Mouse (Mus musculus) liver, adult (tissue): Measurements from ENCODE around the gene Runx3.

Source experiments
- GATA4 ChIP-seq: IDR thresholded peaks from 2 replicates; pipeline ENCODE4 v1.6.1; 2014; ENCODE audit warnings: mild to moderate bottlenecking, low read length; ENCODE audit not compliant: insufficient replicate concordance

Gene Runx3

DNA sequence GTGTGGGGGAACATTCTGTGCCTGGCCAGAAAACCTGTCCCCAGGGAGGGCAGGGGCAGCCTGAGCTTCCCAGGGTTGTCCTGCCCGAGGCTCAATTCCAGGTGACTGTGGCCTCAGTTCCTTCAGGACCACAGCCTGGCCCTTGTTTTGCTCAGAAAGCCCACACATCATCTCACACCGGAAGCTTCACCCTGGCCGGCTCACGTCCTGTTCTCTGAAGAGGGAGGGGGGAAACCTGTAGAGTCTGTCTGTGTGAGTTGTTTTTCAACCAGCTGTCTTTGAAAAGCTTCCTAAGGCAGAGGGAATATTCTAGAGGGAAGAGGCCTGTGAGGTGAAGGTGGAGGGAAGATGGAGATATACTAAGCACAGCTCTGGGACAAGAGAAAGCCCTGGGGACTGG is 17.7 kb upstream of the Runx3 start:
- no peak for TF ChIP-seq GATA4

DNA sequence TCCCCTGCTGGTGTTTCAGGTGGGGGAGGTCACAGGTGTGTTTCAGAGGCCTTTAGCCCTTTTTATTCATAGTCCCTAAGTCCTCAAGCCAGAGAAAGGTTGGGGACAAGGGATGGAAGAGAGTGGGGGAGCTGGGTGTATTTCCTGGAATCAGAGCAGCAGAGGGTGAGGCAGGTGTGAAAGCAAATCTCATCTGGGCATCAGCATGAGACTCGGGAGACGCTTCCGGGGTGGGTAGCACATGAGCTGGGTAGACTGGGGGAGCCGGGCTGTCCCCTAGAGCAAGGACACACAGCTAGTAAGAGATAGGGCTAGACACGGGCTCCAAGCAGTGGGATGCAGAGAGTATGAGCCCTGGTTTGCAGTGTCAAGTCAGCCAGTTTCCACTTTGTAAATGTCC is 16.7 kb upstream of the Runx3 start:
- no peak for TF ChIP-seq GATA4

DNA sequence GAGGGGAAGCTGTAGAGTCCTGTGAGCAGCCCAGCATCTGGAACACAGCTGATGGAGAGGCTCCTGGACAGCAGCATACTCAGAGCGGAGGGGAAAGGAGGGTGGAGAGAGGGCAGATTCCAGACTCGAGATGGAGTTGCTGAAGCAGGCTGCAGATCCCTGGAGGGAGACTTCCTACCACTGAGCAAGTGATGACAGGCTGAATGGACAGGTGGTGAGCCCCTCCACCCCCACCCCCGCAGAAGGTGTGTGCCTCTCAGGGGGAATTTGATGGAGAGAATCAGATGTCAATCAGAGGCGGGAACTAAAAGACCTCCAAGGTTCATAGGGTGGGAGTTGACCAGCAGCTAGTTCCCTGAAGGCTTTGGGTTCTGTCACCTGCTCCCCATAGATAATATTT is 13.5 kb upstream of the Runx3 start:
- no peak for TF ChIP-seq GATA4

DNA sequence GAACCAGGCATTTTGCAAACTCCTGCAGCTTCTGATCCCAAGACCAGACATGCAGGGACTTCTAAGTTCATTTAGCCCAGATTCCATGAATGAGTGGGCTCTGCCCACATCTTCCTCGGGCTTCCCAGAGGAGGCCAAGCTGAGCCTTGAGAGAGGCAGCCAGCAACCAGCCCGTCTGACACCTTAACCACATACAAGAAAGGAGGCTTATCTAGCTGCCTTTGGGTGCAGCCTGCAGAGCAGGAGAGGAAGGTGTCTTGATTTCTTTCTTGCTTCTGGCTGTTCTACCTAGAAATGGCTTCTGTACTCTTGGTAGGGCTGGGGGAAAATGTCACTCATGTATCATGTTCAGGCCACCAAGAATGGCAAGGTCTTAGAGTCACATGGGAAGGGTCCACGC is 11.8 kb upstream of the Runx3 start:
- TF ChIP-seq GATA4, result no peak

DNA sequence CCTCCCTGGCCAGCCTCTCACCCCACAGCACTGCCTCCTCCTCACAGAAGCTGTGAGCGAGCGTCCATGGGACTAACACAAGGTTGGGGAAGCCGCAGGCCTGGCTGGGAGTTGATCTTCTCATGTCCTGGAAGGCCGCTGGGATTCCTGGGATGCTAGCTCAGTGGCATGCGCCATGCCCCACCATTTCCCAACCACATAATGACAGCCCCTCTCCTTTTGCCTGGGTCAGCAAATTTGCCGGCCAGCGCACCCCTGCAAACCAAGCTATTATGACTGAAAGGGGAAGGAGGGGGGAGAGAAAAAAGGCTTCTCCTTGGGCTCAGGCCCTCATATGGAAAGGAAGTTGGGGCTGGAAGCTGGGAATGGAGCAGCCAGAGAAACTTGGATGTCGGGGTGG is 6.8 kb upstream of the Runx3 start:
- TF ChIP-seq GATA4, result no peak

DNA sequence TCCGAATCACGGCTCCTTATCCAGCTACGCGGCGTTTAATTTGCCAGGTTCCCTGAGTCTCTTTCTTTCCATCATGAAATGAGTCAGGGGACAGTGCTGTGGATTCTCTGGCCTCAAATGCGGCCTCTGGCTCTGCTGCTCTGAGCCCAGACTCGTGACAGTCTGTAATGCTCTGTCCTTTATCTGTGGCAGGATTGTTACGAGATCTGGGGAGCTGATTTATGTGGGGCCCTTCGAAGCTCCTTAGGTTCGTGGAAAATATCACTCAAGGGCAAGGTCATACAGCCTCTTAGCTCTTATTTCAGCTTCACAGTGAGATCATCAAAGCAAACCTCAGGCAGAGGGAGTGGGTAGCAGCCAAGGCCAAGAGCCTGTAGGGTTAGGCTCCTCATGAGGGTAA is 6.2 kb upstream of the Runx3 start:
- TF ChIP-seq GATA4, result no peak

DNA sequence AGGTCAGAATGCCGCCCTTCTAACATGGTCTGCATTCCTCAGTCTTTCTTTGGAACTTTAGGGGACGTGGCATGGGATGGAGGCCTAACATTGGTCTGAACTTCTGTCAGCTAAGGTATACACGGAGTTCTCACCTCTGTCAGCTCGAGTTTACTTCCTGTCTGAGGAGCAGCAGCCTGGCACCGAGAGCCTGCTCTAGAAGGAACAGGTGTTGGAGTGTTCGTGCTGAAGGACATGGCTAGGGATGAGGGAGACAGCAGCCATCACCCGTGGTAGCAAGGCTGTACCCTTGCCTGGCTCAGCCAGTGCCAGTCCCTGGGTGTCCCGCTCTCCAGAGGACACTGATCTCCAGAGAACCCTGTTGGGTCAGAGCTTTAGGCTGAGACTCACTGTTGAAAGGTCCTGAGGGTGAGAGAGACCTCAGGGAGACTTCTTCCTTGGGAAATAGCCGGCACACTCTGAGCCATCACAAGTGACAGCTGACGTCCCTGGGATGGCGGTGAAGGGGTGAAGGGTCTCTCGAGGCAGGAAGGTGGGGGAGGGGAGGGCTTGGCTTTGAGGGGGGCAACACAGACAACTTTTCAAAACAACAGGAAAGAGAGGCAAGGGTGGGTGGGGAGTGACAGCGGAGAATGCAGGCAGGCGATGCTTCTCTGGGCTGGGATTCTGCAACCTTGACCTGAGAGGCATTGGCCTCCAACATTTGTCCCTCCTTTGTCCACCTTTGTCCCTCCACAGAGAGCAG is 4.9 kb upstream of the Runx3 start:
- TF ChIP-seq GATA4, result no peak

DNA sequence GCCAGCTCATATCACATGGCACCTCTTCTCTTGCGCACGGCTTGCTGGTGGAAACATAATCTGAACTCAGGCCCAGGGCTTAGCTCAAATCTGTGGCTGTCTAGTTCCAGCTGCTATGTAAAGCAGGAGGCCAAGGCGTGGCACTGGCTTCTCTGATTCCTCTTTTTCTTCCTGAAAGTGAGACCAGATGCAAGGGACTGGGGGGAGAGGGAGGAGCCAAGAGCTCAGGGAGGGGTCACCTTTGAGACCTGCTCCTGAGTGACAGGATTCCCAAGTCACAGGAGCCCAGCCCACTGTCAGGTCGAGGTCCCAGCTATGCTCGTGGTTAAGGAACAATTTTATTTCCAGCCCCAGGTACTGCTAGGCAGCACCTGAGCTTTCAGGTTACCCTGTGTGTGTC is 4.1 kb upstream of the Runx3 start:
- no peak for TF ChIP-seq GATA4

DNA sequence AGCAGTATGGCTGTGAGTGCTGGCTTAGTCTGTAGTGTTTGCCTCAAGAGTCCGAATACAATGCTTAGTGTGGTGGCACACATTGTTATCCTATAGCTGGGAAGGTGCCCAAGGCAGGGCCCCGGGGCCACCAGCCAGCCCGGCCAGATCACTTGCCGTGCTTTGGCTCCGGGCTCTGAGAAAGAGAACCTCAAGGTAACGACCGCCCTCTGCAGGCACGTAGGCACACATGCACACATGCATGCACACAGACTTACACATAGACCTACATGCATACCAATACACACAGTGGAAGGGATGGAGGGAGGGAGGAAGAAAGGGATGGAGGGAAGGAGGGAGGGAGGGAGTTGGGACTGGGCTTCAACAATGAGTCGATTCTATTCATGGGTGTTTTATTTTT is 2.6 kb upstream of the Runx3 start:
- TF ChIP-seq GATA4, result no peak

DNA sequence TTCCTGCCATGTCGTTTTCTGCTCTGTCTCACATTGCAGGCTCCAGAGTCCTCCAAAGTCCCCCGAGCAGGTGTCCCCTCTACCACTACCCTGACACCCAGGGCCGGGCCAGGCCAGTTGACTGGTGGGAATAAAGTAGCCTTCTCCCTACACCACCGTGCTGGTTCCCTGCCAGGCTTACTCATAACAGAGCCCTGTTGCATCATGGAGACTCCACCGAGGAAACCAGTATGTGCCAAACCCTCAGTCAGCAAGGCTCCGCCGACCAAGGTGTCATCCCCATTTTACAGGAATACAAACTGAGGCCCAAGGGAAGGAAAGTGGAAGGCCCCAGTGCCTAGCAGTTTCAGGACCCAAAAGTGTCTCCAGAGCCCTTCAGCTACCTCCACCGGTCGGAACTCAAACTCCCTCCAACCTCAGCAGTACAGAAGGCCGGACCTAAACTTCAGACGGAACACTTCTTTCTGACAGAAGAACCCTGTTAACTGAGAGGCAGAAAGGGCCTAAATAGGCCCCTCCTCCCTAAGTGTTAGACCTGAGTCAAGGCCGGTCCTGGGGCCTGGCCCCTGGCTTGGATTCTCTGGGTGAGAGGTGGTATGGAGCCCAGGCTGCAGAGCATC is 1.5 kb upstream of the Runx3 start:
- no peak for TF ChIP-seq GATA4

DNA sequence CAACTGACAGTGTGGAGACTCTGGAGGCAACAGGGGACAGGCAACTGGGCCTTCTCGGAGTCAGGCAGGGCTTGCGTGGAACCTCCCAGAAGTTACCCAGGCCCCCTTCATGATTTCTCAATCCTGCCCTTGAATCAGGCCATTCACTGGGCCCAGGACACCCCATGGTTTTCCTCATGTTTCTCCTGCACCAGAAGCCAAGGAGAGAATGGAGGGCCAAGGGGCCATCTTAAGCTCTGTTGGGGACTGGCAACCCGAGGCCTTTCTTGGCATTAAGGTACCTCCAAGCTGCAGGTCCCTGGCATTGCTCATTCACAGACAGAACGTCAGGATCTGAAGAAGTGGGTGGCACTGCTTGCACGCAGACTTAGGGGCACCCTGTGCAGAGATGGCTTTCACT is 3.3 kb downstream of the Runx3 start:
- no peak for TF ChIP-seq GATA4

DNA sequence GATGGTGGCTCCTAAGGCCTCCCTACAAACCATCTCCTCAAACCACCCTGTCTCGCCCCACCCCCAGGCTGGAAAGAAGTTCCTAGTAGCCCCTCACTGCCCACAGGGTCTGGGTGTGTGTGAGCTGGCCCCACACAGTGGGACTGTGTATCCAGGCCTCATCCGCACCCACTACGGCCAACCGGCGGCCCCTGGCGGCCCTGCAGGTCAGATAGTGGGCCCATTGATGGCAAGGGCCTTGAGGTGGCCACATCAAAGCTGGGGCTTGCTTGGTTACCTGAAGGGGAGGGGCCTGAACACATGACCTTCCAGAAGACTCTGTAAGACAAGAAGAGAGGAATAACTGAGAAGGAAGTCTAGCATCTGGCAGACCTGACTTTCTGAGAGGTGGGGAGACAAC is 4.3 kb downstream of the Runx3 start:
- TF ChIP-seq GATA4, result no peak

DNA sequence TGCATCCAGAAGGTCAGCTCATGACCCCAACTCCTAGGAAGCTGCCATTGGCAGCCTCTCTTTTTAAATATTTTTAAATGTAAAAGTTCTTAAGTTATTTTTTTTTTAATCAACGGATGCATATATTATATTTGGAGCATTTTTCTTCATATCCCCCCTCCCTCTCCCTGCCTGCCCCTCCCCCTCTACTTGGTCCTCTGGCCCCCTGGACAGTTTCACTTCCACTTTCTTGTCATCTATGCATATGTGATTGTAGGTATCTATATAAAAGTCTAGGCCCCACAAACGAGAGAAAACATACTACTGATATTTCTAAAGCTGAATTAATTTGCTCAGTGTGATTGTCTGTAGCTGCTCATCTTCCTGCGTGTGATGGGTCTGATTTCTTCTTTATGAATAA is 4.7 kb downstream of the Runx3 start:
- no peak for TF ChIP-seq GATA4

DNA sequence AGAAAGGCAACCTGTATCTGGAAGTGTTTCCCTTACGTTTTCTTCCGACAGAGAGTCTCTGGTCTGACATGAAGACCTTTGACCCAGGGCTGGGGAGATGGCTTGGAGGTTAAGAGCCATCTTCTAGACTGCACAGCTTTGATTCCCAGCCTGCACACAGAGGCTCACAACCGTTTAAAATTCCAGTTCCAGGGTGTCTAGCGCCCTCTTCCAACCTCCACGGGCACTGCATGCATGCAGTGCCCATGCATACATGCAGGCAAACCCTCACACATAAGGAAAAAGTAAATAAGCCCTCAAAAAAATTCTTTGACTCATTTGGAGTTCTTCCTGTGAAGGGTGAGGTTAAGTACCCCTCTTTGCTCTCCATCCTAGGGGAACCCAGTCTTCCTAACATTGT is 5.9 kb downstream of the Runx3 start:
- no peak for TF ChIP-seq GATA4

DNA sequence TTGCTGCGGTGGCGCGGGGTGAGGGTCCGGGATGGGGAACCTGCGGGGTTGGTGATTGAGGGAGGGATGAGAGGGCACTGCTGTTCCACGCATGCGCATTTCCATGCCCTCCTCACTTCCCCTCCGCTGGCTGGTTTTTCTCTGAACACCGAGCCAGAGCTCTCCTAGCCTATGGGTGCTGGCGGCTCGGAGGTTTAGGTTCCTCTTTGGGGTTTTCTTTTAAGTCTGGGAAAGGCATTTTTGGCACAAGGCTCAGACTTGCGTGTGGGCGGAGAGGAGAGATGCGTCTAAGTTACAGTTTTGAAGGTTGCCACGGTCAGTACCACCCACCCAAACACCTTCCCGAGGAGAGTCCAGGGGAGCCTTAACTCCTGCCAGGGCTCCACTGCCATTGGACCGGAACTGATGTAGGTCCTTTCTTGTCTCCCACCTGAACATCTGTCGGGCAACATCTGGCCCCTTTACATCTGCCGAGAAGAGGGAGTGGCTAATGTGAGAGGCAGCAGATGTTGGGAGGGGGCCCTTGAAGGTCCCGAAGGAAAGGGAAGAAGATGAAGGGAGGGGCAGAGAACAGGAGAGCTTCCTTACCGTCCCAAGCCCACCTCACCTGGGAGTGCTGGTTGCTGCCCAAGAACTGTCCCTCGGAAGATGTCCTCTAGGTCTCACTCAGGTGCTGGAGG is 8.5 kb downstream of the Runx3 start:
- no peak for TF ChIP-seq GATA4

DNA sequence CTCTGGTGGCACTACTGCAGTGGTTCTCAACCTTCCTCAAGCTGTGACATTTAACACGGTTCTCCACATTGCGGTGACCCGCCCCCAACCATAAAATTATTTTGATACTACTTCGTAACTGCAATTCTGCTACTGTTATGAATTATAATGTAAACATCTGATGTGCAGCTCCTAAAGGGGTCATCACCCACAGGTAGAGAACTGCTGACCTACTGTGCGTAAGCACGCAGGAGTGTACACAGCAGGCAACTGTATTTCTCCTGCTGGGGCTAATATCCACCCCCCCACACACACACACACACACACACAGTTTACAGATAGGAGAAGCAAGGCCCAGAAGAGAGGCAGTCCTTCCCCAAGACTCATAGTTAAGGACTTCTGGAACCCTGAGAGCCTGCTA is 9.7 kb downstream of the Runx3 start:
- TF ChIP-seq GATA4, result no peak
